Mouse (Mus musculus): Measurements from ENCODE around the gene Oosp3.

Oosp3 gene

DNA sequence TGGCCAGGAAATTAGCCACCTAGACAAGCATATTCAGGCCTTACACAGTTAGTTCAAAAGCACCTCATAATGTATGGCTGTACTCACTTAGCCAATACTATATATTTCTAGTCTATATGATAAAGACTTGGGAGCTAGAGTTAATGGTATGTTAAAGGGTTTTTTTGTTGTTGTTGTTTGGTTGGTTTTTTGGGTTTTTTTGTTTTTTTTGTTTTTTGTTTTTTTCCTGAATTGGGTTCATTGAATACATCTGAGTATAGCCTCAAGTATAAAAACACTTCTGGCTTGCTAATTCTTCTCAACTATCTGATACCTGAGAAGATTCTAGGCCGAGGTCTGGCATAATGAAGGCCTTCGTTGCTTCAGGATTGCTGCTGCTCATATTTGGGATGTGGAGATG lies at the start of gene Oosp3:
Gene Oosp3 (plus strand): TSS at position 301 of the 400 bp plus-strand sequence.
- no peak for DNase-seq (ENCODE audit: low read depth, low spot score)

DNA sequence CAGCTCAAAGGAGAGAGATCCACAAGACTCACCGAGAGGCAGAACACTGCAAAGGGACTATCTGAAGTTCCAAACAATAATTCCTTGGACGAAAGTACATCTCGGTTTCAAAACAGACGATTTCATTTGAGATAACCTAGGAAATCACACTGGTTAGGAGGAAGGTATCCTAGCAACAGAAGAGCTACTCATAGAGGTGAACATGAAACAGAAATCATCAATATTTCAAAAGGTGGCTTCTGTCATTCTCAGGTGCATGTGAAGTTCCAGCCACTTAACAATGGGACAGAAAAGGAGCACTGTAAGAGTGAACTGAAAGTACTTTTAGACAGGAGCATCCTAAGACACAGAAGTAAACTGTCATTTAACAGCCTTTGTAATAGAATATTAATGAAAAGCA lies 47.3 kb upstream of the Oosp3 start:
- no peak for DNase-seq (ENCODE audit: low read depth, low spot score)

DNA sequence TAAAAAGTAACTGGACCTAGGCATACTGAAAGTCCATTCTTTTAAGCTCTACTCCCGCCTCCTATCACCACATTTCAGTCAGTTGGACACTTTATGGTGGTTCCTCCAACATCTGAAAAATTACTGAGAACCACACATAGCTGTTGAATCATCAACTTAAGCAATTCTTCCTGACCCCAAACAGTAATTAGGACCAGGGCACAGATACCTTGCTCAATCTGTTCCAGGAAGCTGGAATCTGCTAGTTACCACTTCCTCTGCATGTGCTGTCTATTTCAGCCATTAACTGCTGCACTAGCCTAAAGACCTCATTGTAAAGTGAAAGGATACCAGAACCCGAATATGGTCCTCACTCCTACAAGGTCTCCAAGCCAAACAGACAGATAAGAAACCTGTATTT lies 37.7 kb upstream of the Oosp3 start:
- DNase-seq (ENCODE audit: low read depth, low spot score), result no peak

DNA sequence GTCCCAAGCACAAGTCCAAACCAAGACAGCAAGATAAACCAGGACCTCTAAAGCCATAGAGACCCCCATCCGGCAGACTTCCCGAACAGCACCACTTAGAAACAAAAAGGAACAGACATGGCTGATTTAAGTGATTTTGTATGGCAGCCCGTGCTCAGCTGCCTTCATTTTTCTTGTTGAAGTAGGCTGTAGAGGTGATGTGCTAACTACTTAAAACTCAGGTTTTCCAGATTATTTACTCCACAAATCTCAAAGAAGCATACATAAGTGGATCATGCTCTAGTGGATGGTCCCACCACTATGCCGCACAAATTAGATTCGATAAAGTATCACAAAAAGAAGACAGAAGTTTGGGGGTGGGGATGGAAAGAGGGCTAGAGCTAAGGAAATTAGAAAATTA lies 36.4 kb upstream of the Oosp3 start, which contains the start of gene Oosp2:
Gene Oosp2 (minus strand): TSS at position 101 of the 400 bp plus-strand sequence.
- DNase-seq (ENCODE audit: low read depth, low spot score), result no peak

DNA sequence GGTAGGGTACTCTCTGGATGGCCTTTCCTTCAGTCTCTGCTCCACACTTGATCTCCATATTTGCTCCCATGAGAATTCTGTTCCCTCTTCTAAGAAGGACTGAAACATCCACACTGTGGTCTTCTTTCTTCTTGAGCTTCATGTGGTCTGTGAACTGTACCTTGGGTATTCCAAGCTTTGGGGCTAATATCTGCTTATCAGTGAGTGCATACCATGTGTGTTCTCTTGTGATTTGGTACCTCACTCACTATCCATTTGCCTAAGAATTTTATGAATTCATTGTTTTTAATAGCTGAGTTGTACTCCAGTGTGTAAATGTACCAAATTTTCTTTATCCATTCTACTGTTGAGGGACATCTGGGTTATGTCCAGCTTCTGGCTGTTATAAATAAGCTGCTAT lies 35.3 kb upstream of the Oosp3 start:
- DNase-seq (ENCODE audit: low read depth, low spot score), result no peak

DNA sequence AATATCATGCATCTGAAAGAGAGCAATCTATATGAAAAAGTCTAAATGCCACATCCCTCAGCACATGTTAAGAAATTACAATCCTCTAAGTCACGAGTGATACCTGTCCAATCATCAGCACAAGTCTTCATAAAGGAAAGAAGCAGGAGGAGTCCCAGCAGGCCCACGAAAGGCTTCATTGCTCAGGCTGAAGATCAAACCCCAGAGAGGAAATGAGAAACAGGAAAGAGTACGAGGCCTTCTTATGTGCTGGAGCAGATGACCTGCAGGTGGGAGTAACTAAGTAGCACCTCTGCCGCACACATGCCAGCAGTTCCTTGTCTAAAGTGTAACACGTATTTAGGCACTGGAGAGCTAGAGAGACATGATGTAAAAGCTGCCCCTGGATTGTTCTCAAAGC lies 6.0 kb upstream of the Oosp3 start, which contains the start of gene Oosp1:
Gene Oosp1 (minus strand): TSS at position 312 of the 400 bp plus-strand sequence.
- no peak for DNase-seq (ENCODE audit: low read depth, low spot score)

DNA sequence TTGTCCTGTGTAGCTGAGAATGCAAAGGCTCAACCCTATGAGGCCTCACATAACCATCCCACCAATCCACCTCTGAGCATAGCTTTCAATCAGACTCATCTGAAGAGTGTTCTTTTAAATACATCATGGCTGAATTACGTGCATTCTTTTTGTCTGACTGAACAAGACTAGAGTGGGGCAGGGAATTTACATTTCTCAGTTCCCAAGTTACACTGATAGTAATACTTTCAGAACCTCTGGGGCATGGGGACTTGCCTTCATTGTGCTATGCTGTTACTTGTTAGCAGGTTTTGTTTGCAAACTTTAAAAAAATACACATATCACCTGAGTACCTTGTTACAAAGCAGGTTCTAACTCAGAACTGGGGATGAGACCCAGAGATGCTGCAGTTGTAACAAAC lies 5.4 kb upstream of the Oosp3 start:
- no peak for DNase-seq (ENCODE audit: low read depth, low spot score)

DNA sequence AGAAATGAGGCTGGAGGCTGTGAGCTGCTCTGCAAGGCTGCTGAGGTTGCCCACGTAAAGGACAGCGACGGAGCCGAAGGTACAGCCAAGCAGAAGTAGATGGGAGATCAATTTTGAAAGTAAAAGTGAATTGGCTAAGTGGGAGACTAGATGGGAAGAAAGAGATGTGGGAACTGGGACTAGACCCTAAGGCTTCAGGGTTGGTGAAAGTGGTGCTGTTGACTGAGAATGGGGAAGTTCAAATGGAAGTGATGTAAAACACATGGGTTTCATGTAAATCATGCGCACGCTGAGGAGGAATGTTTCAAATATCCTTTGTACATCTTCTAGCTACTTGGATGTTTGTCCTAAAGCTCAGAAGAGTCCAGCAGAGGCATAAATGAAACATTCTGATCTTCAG lies 1.5 kb downstream of the Oosp3 start:
- no peak for DNase-seq (ENCODE audit: low read depth, low spot score)

DNA sequence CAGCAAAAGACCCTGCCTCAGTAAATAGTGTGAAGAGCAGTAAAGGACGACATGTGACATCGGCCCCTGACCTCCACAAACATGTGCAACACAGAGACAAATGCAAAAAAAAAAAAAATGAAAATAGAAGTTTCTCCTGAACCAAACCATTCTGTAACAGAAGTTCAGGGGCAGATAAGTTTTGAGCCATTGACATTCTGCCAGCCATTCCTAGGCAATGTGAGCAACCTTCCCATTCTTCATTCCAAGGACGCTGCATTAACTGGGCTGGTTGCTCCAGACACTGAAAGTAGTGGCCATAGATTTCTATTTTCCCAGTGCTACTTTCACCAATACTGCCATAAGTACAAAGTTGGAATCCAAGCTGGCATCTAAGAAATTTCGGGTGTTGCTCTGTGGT lies 15.6 kb downstream of the Oosp3 start:
- no peak for DNase-seq (ENCODE audit: low read depth, low spot score)

DNA sequence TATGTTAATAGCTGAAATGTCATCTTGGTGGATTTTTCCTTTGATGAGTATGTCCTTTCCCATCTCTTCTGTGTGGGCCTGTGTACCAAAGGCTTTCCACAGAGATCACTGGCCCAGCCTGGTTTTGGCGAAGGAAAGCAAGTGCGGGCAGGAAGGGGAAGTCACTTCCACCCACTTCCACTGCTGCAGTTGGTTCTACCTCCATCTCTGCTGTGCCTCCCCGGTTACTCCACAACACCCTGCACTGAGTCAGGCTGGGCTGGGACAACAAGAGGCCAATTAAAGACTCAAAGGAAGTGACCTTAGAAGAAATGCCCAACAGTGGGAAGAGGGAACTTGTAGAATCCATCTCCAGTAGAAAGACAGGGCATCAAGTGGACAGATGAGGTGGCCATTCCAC lies 23.2 kb downstream of the Oosp3 start:
- no peak for DNase-seq (ENCODE audit: low read depth, low spot score)

DNA sequence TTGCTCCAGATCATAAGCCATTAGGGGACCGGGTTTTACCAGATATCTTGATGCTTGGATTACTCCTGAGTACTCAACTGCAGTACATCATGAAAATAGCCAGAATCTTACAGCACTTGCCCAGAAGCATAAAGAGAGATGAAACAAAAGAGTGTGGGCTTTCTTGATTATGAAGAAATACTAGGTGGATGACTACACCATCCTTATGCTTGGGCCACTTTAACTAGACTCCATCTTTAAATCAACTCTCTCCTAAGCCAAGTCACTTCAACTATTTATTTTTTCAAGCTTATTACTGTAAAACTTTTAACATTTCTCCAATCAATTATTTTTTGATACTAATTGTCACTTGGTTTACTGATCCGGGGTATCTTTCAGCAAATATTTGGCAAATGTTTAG lies 27.0 kb downstream of the Oosp3 start:
- no peak for DNase-seq (ENCODE audit: low read depth, low spot score)

DNA sequence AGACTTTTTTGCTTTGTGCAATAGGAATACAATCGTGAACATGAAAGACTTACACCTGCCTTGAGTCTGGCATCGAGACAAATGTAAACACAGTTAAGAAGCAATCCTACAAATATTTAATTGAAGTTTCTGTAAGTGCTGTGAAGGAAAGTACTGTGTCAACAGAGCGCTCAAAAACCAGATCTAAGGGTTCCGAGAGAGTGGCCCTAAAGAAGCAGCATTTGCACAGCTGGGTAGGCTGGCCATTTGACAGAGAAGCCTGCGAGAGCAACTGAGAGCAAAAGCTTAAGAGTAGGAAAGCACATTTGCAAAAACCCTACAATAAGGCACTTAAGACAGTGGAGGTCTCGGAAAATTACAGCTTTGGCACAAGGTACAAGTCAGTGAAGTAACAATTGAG lies 27.4 kb downstream of the Oosp3 start:
- no peak for DNase-seq (ENCODE audit: low read depth, low spot score)

DNA sequence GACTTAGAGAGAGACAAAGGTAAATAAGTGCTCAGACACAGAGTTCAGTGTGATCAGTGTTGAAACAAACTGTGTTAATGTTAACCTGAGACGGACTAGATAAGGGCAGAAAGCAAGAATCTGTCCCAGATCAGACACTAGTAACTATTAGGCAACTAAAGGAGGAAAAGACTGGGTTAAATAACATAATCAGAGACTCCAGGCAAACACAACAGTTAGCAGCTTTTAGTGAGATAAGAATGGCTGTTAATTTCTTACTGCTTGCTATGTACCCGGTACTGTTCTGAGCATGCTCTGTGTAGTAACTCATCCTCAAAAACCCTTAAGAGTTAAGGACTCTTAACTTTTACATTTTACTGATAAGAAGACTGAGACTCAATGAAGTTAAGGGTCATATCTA lies 29.1 kb downstream of the Oosp3 start:
- no peak for DNase-seq (ENCODE audit: low read depth, low spot score)

DNA sequence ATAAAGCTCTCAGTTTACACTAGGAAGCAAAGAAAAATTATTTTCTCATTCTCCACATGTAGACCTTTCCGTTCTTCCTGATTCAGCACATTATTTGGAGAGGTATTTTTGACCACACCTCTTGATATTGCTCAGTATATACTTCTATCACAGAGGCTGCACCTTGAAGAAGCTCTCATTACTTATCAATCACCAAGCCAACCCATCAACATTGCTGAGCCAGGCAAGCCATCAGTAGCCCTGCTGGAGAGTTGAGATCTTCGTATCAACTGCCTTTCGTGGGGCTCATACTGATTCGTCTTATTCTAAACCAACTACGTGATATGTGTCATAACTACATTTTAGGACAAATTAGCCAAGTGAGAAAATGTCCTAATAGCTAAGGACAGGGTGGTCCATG lies 30.4 kb downstream of the Oosp3 start:
- DNase-seq (ENCODE audit: low read depth, low spot score), result no peak

DNA sequence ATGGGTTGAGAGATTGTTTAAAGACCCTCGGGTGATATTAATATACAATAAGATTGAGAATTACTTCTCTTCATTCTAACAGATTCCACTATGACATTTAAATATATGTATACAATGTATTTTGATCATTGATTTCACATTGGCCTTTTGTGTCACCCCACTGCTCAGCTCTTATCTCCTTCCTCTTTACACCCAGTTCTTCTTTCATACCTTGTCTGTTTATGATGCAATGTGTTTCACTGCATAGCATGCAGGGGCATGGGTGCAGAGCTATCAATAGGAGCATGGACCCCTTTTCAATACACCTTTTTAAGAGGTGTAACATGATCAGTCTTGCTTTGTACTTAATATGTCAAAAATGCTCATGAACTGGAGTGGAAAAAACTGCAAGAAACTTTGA lies 33.4 kb downstream of the Oosp3 start:
- no peak for DNase-seq (ENCODE audit: low read depth, low spot score)

DNA sequence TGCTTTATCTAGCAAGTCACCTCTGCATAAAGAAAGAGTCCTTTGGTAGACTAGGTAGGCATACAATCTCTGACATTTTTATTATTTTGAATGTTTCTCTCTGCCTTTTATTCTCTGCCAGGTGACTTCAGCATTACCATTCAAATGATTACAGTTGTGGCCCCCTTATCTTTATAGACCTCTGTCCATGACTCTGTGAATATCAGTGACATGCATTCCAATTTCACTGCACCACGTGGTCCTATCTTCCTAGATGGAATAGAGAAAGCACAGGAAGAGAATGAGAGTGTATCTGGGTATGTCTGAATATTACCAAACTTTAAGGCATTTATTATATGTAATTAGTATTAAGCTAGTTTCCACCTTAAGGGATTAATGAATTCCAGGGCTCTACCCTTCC lies 39.6 kb downstream of the Oosp3 start:
- no peak for DNase-seq (ENCODE audit: low read depth, low spot score)

DNA sequence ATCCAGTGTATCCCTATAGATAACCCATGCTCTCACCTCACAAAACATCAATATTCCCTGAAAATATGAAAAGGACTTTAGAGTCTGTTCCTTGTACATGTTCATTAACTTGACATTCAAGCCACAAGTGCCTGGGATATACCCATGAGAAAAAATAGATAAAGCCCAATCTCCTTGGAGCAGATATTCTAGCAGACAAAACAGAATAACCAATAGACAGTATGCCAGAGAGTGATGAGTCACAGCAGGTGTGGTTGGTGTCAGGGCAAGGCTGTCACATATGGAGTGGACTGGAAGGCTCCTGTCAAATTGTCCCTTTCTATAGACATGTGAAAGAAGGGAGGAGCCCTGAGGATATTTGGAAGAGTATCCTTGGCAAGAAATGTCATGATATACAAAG lies 48.8 kb downstream of the Oosp3 start:
- no peak for DNase-seq (ENCODE audit: low read depth, low spot score)

DNA sequence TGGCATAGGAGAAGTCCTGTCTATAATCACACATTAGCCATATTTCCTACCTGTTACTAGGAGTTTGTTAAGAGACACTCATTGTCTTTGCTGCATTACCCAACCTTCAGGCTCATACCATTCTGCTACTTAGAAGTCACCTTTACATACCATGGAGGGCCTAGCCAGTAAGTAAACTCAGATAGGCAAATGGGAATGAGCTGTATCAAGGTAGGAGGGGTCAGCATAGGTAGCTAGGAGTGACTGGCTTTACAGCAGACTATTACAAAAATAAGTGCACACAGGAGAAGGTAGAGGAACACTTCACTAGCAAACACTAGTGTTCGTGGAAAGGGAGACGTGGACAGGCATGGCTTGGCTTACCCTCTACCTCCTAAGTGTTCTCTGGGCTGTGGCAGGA lies 50.4 kb downstream of the Oosp3 start, which contains the start of gene Gif:
Gene Gif (plus strand): TSS at position 257 of the 400 bp plus-strand sequence.
- DNase-seq (ENCODE audit: low read depth, low spot score), result no peak

Data from embryo, embryonic 11.5 days (tissue).